Mouse (Mus musculus) cortical plate, adult 2 months (tissue): ENCODE results near the gene Hnrnpl.

Experiments
- CTCF ChIP-seq: fragments of 200-500 bp; IDR thresholded peaks from 2 replicates; pipeline ENCODE4 v1.5.1; 2011; ENCODE audit warnings: mild to moderate bottlenecking, control low read depth, low read length; ENCODE audit not compliant: insufficient read depth; ENCODE audit errors: extremely low read depth
- POLR2A ChIP-seq: fragments of 200-500 bp; IDR thresholded peaks from 2 replicates; pipeline ENCODE4 v1.6.1; 2011; ENCODE audit warnings: mild to moderate bottlenecking, low read length, control low read depth; ENCODE audit not compliant: insufficient read depth; ENCODE audit errors: extremely low read depth

DNA sequence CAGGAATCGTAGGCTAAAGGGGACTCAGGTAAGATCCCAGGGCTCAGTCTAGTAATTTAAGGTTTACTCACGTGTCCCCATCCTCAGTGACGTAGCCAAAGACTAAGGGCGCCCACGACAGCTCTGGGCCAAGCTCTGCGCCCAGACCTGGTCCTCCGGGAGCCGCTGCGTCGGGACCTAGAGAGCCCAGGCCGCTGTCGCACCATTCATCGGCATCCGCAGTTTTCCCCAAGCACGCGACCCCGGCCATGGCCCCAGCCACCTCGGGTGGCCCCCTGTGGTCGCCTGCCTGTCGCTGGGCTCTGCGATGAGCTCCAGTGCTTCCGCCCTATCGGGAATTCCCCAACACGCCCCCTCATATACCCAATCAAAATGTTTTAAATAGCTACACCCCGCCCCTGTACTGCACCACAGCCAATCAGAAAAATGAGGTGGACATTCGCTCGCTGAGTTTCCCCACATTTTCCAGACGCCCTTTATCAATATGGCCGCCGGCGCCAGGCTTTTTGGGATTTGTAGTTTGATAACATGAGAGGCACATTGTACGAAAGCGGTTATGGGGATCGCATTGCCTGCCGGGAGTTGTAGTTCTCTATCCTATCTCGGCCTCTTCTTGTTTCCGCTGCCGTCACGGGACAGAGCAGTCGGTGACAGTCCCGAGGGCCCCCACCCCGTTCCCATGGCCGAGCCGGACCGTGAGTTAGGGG lies 42.0 kb upstream of the Hnrnpl start, which contains the start of gene Sirt2:
- TF ChIP-seq CTCF (no peak), POLR2A (peak; percentile 48; the same call in 1 of the 2 replicates)
